Mouse (Mus musculus) midbrain, embryonic 10.5 days (tissue): ENCODE measurements at regions not wholly inside any gene's neighbourhood (a gene's known extent, or its start where the extent isn't known, plus 50 kb on each side); places are given as distances from the start of the nearest gene placed in this dataset.

ENCODE experiments used
- DNase-seq: peaks from one replicate; pipeline ENCODE4 v3.0.0-alpha.2; 2017; ENCODE audit warnings: low spot score
- H3K27ac ChIP-seq: fragments of 300-500 bp; sonication (generic); replicated peaks from 2 replicates; pipeline ENCODE4 v1.5.1; 2016; ENCODE audit warnings: mild to moderate bottlenecking
- H3K27me3 ChIP-seq: fragments of 300-500 bp; sonication (generic); 2 replicates; pipeline ENCODE4 v1.6.1; 2016; ENCODE audit warnings: low read depth, mild to moderate bottlenecking; ENCODE audit not compliant: poor library complexity, severe bottlenecking
- H3K36me3 ChIP-seq: fragments of 300-500 bp; sonication (generic); 2 replicates; pipeline ENCODE4 v1.6.1; 2016; ENCODE audit warnings: mild to moderate bottlenecking, moderate library complexity
- H3K4me1 ChIP-seq: fragments of 300-500 bp; sonication (generic); 2 replicates; pipeline ENCODE4 v1.6.1; 2016
- H3K4me3 ChIP-seq: fragments of 300-500 bp; sonication (generic); 2 replicates; pipeline ENCODE4 v1.5.1; 2016; ENCODE audit warnings: mild to moderate bottlenecking, moderate library complexity
- H3K9me3 ChIP-seq: fragments of 300-500 bp; sonication (generic); replicated peaks from 2 replicates; pipeline ENCODE4 v1.6.1; 2016; ENCODE audit warnings: mild to moderate bottlenecking
- WGBS: fragments of 180-500 bp; shearing (Covaris S2); methylation state at CpG from one replicate; pipeline ENCODE4 v1.1.7; 2016; 5-methylcytosine and 5-hydroxymethylcytosine counted together

GRCm38 (mm10) chr16:86945058-86945457 is 408.9 kb upstream of the N6amt1 start:
- H3K36me3 ChIP-seq = no peaks in the 10 kb centered on the region
- H3K27me3 ChIP-seq = no peaks in the 10 kb centered on the region
- H3K4me1 ChIP-seq = no peaks in the 10 kb centered on the region
- no peak overlapping the region for H3K27ac ChIP-seq
- DNase-seq = no peak
- no peaks in the 10 kb centered on the region for H3K9me3 ChIP-seq
- H3K4me3 ChIP-seq = no peak overlapping the region

GRCm38 (mm10) chr16:86934989-86935388 is 419.0 kb upstream of the N6amt1 start:
- Histone ChIP-seq H3K36me3 (no peaks in the 10 kb centered on the region), H3K4me1 (no peaks in the 10 kb centered on the region), H3K27me3 (no peaks in the 10 kb centered on the region), H3K27ac (no peak overlapping the region), H3K9me3 (no peaks in the 10 kb centered on the region), H3K4me3 (no peak overlapping the region)
- DNase-seq = no peak
- 89% methylated on average over 2 of the region's 2 CpGs for WGBS

- DNase-seq = no peak
- WGBS = 82% methylated on average over 3 of the region's 3 CpGs
- no peak overlapping the region for H3K4me3 ChIP-seq
- no peaks in the 10 kb centered on the region for H3K36me3 ChIP-seq
- H3K27ac ChIP-seq = no peak overlapping the region
- H3K4me1 ChIP-seq = no peaks in the 10 kb centered on the region
- H3K9me3 ChIP-seq = no peaks in the 10 kb centered on the region
- no peaks in the 10 kb centered on the region for H3K27me3 ChIP-seq
Measured at GRCm38 (mm10) chr16:86932765-86933164, 421.2 kb upstream of the N6amt1 start.

- no peaks in the 10 kb centered on the region for H3K27me3 ChIP-seq
- 73% methylated on average over 2 of the region's 2 CpGs for WGBS
Measured at GRCm38 (mm10) chr16:86897967-86898710, 455.8 kb upstream of the N6amt1 start.

GRCm38 (mm10) chr16:86894982-86895381 is 459.0 kb upstream of the N6amt1 start:
- DNase-seq = no peak
- Histone ChIP-seq H3K36me3 (no peaks in the 10 kb centered on the region), H3K27me3 (no peaks in the 10 kb centered on the region), H3K4me3 (no peak overlapping the region), H3K4me1 (no peaks in the 10 kb centered on the region), H3K27ac (no peak overlapping the region), H3K9me3 (no peaks in the 10 kb centered on the region)
- 81% methylated on average over 3 of the region's 3 CpGs for WGBS

More at GRCm38 (mm10) chr16:86897967-86898710, 455.8 kb upstream of the N6amt1 start:
- Histone ChIP-seq H3K36me3 (no peaks in the 10 kb centered on the region), H3K9me3 (no peaks in the 10 kb centered on the region), H3K4me1 (no peaks in the 10 kb centered on the region), H3K27ac (no peak overlapping the region), H3K4me3 (no peak overlapping the region)
- DNase-seq = no peak

- Histone ChIP-seq H3K36me3 (no peaks in the 10 kb centered on the region), H3K9me3 (no peaks in the 10 kb centered on the region), H3K4me3 (no peak overlapping the region), H3K27ac (no peak overlapping the region), H3K27me3 (no peaks in the 10 kb centered on the region), H3K4me1 (no peaks in the 10 kb centered on the region)
- no peak for DNase-seq
- 72% methylated on average over 5 of the region's 5 CpGs for WGBS
Measured at GRCm38 (mm10) chr16:86894333-86894732, 459.7 kb upstream of the N6amt1 start.

- Histone ChIP-seq H3K9me3 (no peaks in the 10 kb centered on the region), H3K36me3 (no peaks in the 10 kb centered on the region), H3K4me1 (no peaks in the 10 kb centered on the region), H3K27me3 (no peaks in the 10 kb centered on the region), H3K27ac (no peak overlapping the region), H3K4me3 (no peak overlapping the region)
- no peak for DNase-seq
- 90% methylated on average over 5 of the region's 5 CpGs for WGBS
Measured at GRCm38 (mm10) chr16:86888421-86888820, 465.6 kb upstream of the N6amt1 start.

GRCm38 (mm10) chr16:86887605-86888004 is 466.4 kb upstream of the N6amt1 start:
- Histone ChIP-seq H3K9me3 (no peaks in the 10 kb centered on the region), H3K36me3 (no peaks in the 10 kb centered on the region), H3K27me3 (no peaks in the 10 kb centered on the region), H3K4me3 (no peak overlapping the region), H3K4me1 (no peaks in the 10 kb centered on the region), H3K27ac (no peak overlapping the region)
- DNase-seq = no peak
- WGBS = 78% methylated on average over 4 of the region's 4 CpGs

- no peak overlapping the region for H3K4me3 ChIP-seq
- no peak overlapping the region for H3K27ac ChIP-seq
- H3K27me3 ChIP-seq = no peaks in the 10 kb centered on the region
- 88% methylated on average over 7 of the region's 7 CpGs for WGBS
- no peaks in the 10 kb centered on the region for H3K36me3 ChIP-seq
- H3K9me3 ChIP-seq = no peaks in the 10 kb centered on the region
- DNase-seq = no peak
- no peaks in the 10 kb centered on the region for H3K4me1 ChIP-seq
Measured at GRCm38 (mm10) chr16:86883862-86884261, 470.1 kb upstream of the N6amt1 start.

- H3K27ac ChIP-seq = no peak overlapping the region
- DNase-seq = peak; percentile 39
- no peaks in the 10 kb centered on the region for H3K4me1 ChIP-seq
- H3K4me3 ChIP-seq = no peak overlapping the region
- H3K36me3 ChIP-seq = no peaks in the 10 kb centered on the region
- no peaks in the 10 kb centered on the region for H3K9me3 ChIP-seq
- 41% methylated on average over 6 of the region's 6 CpGs for WGBS
- H3K27me3 ChIP-seq = no peaks in the 10 kb centered on the region
Measured at GRCm38 (mm10) chr16:86882529-86882928, 471.5 kb upstream of the N6amt1 start.

- H3K9me3 ChIP-seq = no peaks in the 10 kb centered on the region
- H3K4me1 ChIP-seq = no peaks in the 10 kb centered on the region
- 90% methylated on average over 5 of the region's 5 CpGs for WGBS
- no peak overlapping the region for H3K4me3 ChIP-seq
- no peak overlapping the region for H3K27ac ChIP-seq
- no peak for DNase-seq
- H3K27me3 ChIP-seq = no peaks in the 10 kb centered on the region
- no peaks in the 10 kb centered on the region for H3K36me3 ChIP-seq
Measured at GRCm38 (mm10) chr16:86881583-86881982, 472.4 kb upstream of the N6amt1 start.

GRCm38 (mm10) chr16:86860828-86861227 is 493.2 kb upstream of the N6amt1 start:
- WGBS = 88% methylated on average over 2 of the region's 2 CpGs
- no peaks in the 10 kb centered on the region for H3K4me1 ChIP-seq
- H3K27me3 ChIP-seq = no peaks in the 10 kb centered on the region
- no peak overlapping the region for H3K27ac ChIP-seq
- no peak overlapping the region for H3K4me3 ChIP-seq
- H3K36me3 ChIP-seq = no peaks in the 10 kb centered on the region
- no peak for DNase-seq
- no peaks in the 10 kb centered on the region for H3K9me3 ChIP-seq

GRCm38 (mm10) chr16:86855891-86856290 is 498.1 kb upstream of the N6amt1 start:
- DNase-seq = no peak
- no peaks in the 10 kb centered on the region for H3K27me3 ChIP-seq
- H3K9me3 ChIP-seq = no peaks in the 10 kb centered on the region
- WGBS = 72% methylated on average over 2 of the region's 2 CpGs
- no peak overlapping the region for H3K4me3 ChIP-seq
- H3K36me3 ChIP-seq = no peaks in the 10 kb centered on the region
- H3K4me1 ChIP-seq = no peaks in the 10 kb centered on the region
- no peak overlapping the region for H3K27ac ChIP-seq

GRCm38 (mm10) chr16:86855312-86855711 is 498.7 kb upstream of the N6amt1 start:
- H3K4me1 ChIP-seq = no peaks in the 10 kb centered on the region
- no peaks in the 10 kb centered on the region for H3K9me3 ChIP-seq
- H3K4me3 ChIP-seq = no peak overlapping the region
- no peak overlapping the region for H3K27ac ChIP-seq
- H3K36me3 ChIP-seq = no peaks in the 10 kb centered on the region
- H3K27me3 ChIP-seq = no peaks in the 10 kb centered on the region
- DNase-seq = no peak
- WGBS = 79% methylated on average over 4 of the region's 4 CpGs
